Mouse (Mus musculus) midbrain, embryonic 14.5 days (tissue): ENCODE results near the gene Sycp3. TPM values are rescaled to one million over a fixed set of nuclear protein-coding genes. Genes with fewer than 3 reads are reported as not detected.

ENCODE experiments used
- polyA plus RNA-seq: library from polyadenylated mRNA; unstranded; fragments of >200 nt; fragmentation: Nextera tagmentation; extraction: Ambion mirVana; gene quantifications from 2 replicates; pipeline ENCODE4 v1.2.1, GENCODE M21; 2014

The Sycp3 gene
- polyA plus RNA-seq, 1 experiment from 2014 or later: 0.67 TPM

Other genes starting within 250 kb of the Sycp3 start
- 0.18 and 0.50 TPM in 2 replicates for gene Dram1, start 80.5 kb upstream of the Sycp3 start, polyA plus RNA-seq
- 18.1 and 20.0 TPM in 2 replicates for gene Gnptab, start 80.4 kb upstream of the Sycp3 start, polyA plus RNA-seq
- gene Chpt1, start 44.5 kb downstream of the Sycp3 start, polyA plus RNA-seq: 8.5 and 8.7 TPM in 2 replicates
- 1.3 and 4.1 TPM in 2 replicates for gene Mybpc1, start 145.6 kb downstream of the Sycp3 start, polyA plus RNA-seq
- gene Spic, start 225.4 kb downstream of the Sycp3 start, polyA plus RNA-seq: not detected in 2 replicates